Mouse (Mus musculus) thymus, adult 2 months (tissue): ENCODE measurements around the gene Syngr2. TPM values are rescaled to one million over a fixed set of nuclear protein-coding genes. Genes with fewer than 3 reads are reported as not detected.

Source experiments
- DNase-seq: peaks from one replicate; pipeline ENCODE4 v3.0.0; 2021
- H3K27ac ChIP-seq: fragments of 200-500 bp; 2 replicates; pipeline ENCODE4 v1.5.1; 2012; ENCODE audit warnings: low read length, control low read depth; ENCODE audit not compliant: control insufficient read depth, insufficient read depth
- H3K27me3 ChIP-seq: fragments of 200-500 bp; 2 replicates; pipeline ENCODE4 v1.6.1; 2012; ENCODE audit warnings: mild to moderate bottlenecking, low read length, moderate library complexity, mixed read lengths; ENCODE audit not compliant: control insufficient read depth, insufficient read depth
- H3K36me3 ChIP-seq: fragments of 200-500 bp; 2 replicates; pipeline ENCODE4 v1.6.1; 2012; ENCODE audit warnings: mild to moderate bottlenecking, low read length, moderate library complexity; ENCODE audit not compliant: control insufficient read depth, insufficient read depth
- H3K4me1 ChIP-seq: fragments of 200-500 bp; replicated peaks from 2 replicates; pipeline ENCODE4 v1.6.1; 2012; ENCODE audit warnings: low read length; ENCODE audit not compliant: control insufficient read depth, insufficient read depth
- H3K4me3 ChIP-seq: fragments of 200-500 bp; 2 replicates; pipeline ENCODE4 v1.5.1; 2012; ENCODE audit warnings: mild to moderate bottlenecking, low read length, control low read depth, moderate library complexity; ENCODE audit not compliant: control insufficient read depth, insufficient read depth
- CTCF ChIP-seq: fragments of 200-500 bp; IDR thresholded peaks from 2 replicates; pipeline ENCODE4 v1.5.1; 2012; ENCODE audit warnings: mild to moderate bottlenecking, control low read depth, low read length, moderate library complexity, borderline replicate concordance; ENCODE audit not compliant: control insufficient read depth, poor library complexity, insufficient read depth; ENCODE audit errors: extremely low read depth
- POLR2A ChIP-seq: fragments of 200-500 bp; IDR thresholded peaks from 2 replicates; pipeline ENCODE4 v1.6.1; 2012; ENCODE audit warnings: mild to moderate bottlenecking, low read length, control low read depth, moderate library complexity; ENCODE audit not compliant: control insufficient read depth, poor library complexity, insufficient read depth; ENCODE audit errors: extremely low read depth
- WGBS: fragments of 180-500 bp; shearing (Covaris S2); methylation state at CpG from one replicate; pipeline ENCODE4 v1.1.7; 2018; 5-methylcytosine and 5-hydroxymethylcytosine counted together
- polyA plus RNA-seq: library from polyadenylated mRNA; depleted of rRNA; stranded (reverse); fragments of >200 nt; gene quantifications from 2 replicates; pipeline ENCODE4 v1.2.3, GENCODE M21; 2012

Gene Syngr2
- polyA plus RNA-seq, 1 experiment: 322 TPM

GRCm38 (mm10) chr11:117796954-117797353 lies 12.5 kb upstream of the Syngr2 start:
- no peak for DNase-seq
- H3K27ac ChIP-seq: no peak overlapping the region
- H3K4me3 ChIP-seq: no peak overlapping the region
- TF ChIP-seq CTCF (no peak), POLR2A (no peak)
- H3K4me1 ChIP-seq: peaks cover 51% of the 10 kb centered on the region
- WGBS: 13% methylated on average over 5 of the region's 5 CpGs
- peaks cover 5% of the 10 kb centered on the region; the same call in 1 of the 2 replicates for H3K36me3 ChIP-seq
- H3K27me3 ChIP-seq: no peaks in the 10 kb centered on the region

- DNase-seq: no peak
- Histone ChIP-seq H3K4me3 (no peak within 1 kb of the TSS), H3K4me1 (peaks cover 44% of the 10 kb centered on the region), H3K27ac (no peak within 1 kb of the TSS; the same call in 1 of the 2 replicates), H3K36me3 (peaks cover 1% of the 10 kb centered on the region; the same call in 1 of the 2 replicates), H3K27me3 (no peaks in the 10 kb centered on the region)
- 51% methylated on average over 9 of the region's 9 CpGs for WGBS
- TF ChIP-seq POLR2A: no peak
- no peak for TF ChIP-seq CTCF
Observed at GRCm38 (mm10) chr11:117797511-117798159, 11.8 kb upstream of the Syngr2 start, which contains the start of gene 6030468B19Rik. TSS of gene 6030468B19Rik (plus strand) at chr11:117797660.

- H3K27ac ChIP-seq: no peak overlapping the region
- no peak overlapping the region for H3K4me3 ChIP-seq
- TF ChIP-seq POLR2A: no peak
- no peak for TF ChIP-seq CTCF
- H3K4me1 ChIP-seq: peaks cover 42% of the 10 kb centered on the region
- WGBS: 2% methylated on average over 2 of the region's 2 CpGs
- no peaks in the 10 kb centered on the region for H3K36me3 ChIP-seq
- H3K27me3 ChIP-seq: no peaks in the 10 kb centered on the region
- DNase-seq: peak; percentile 43
Observed at GRCm38 (mm10) chr11:117798160-117798541, 11.3 kb upstream of the Syngr2 start.

GRCm38 (mm10) chr11:117799174-117799573 lies 10.3 kb upstream of the Syngr2 start:
- H3K36me3 ChIP-seq: no peaks in the 10 kb centered on the region
- no peak for DNase-seq
- 39% methylated on average over 5 of the region's 5 CpGs for WGBS
- no peaks in the 10 kb centered on the region for H3K27me3 ChIP-seq
- TF ChIP-seq POLR2A (no peak), CTCF (no peak)
- H3K4me1 ChIP-seq: peaks cover 35% of the 10 kb centered on the region
- peak overlapping the region; percentile 8; the same call in 1 of the 2 replicates for H3K27ac ChIP-seq
- H3K4me3 ChIP-seq: no peak overlapping the region

GRCm38 (mm10) chr11:117800038-117800437 lies 9.4 kb upstream of the Syngr2 start:
- peaks cover 29% of the 10 kb centered on the region for H3K4me1 ChIP-seq

GRCm38 (mm10) chr11:117801650-117802049 lies 7.8 kb upstream of the Syngr2 start:
- 94% methylated on average over 7 of the region's 7 CpGs for WGBS
- no peak overlapping the region for H3K27ac ChIP-seq
- H3K4me1 ChIP-seq: peaks cover 23% of the 10 kb centered on the region
- DNase-seq: no peak
- TF ChIP-seq CTCF: no peak
- TF ChIP-seq POLR2A: no peak
- no peaks in the 10 kb centered on the region for H3K36me3 ChIP-seq
- H3K4me3 ChIP-seq: no peak overlapping the region
- no peaks in the 10 kb centered on the region for H3K27me3 ChIP-seq

More at GRCm38 (mm10) chr11:117800038-117800437, 9.4 kb upstream of the Syngr2 start:
- no peak overlapping the region for H3K27ac ChIP-seq
- H3K36me3 ChIP-seq: no peaks in the 10 kb centered on the region
- no peak overlapping the region for H3K4me3 ChIP-seq
- no peak for TF ChIP-seq CTCF
- TF ChIP-seq POLR2A: no peak
- 94% methylated on average over 7 of the region's 7 CpGs for WGBS
- DNase-seq: no peak
- no peaks in the 10 kb centered on the region for H3K27me3 ChIP-seq
